Mouse (Mus musculus): ENCODE data around the gene Pcmtd2. TPM values are rescaled to one million over a fixed set of nuclear protein-coding genes. Genes with fewer than 3 reads are reported as not detected.
"Not testable (repeated sequence)": the region's sequence is repeated elsewhere in the genome, so short reads cannot be mapped to it uniquely, and the experiment has no call there.

Gene Pcmtd2
- 23.5 and 23.6 TPM in 2 replicates for polyA plus RNA-seq (2015; fragmentation: Nextera tagmentation; extraction: Ambion mirVana)

GRCm38 (mm10) chr2:181837372-181838292 lies at the start of gene Pcmtd2:
Pcmtd2 (plus strand) TSS chr2:181837854.
- Histone ChIP-seq H3K27ac (replicated peaks) (peak within 1 kb of the TSS; percentile 89), H3K4me3 (peak within 1 kb of the TSS; percentile 76), H3K27me3 (replicated peaks) (0 out of 2 replicates have a peak, but pooled peaks cover 3% of the 10 kb centered on the region), H3K4me2 (peak within 1 kb of the TSS; percentile 76), H3K4me1 (peaks cover 15% of the 10 kb centered on the region), H3K9ac (peak within 1 kb of the TSS; percentile 87), H3K36me3 (peaks cover 19% of the 10 kb centered on the region), H3K9me3 (no peaks in the 10 kb centered on the region)
- peak; percentile 93 for ATAC-seq (ENCODE audit: extremely low read depth, insufficient number of reproducible peaks, low FRiP score, low TSS enrichment)
- under 1% methylated on average over 35 of the region's 35 CpGs for WGBS

- Histone ChIP-seq H3K36me3 (no peaks in the 10 kb centered on the region), H3K4me3 (no peak overlapping the region), H3K4me2 (no peak overlapping the region), H3K27me3 (replicated peaks) (no peaks in the 10 kb centered on the region; the same call in 1 of the 2 replicates), H3K9me3 (no peaks in the 10 kb centered on the region), H3K27ac (replicated peaks) (no peak overlapping the region), H3K4me1 (no peaks in the 10 kb centered on the region), H3K9ac (no peak overlapping the region)
- 74% methylated on average over 6 of the region's 6 CpGs for WGBS
- ATAC-seq (ENCODE audit: extremely low read depth, insufficient number of reproducible peaks, low FRiP score, low TSS enrichment), result no peak
These were observed 48.3 kb upstream of the Pcmtd2 start for GRCm38 (mm10) chr2:181789396-181789795.

GRCm38 (mm10) chr2:181793186-181793585 lies 44.5 kb upstream of the Pcmtd2 start:
- not testable (repeated sequence) for H3K36me3 ChIP-seq; H3K27me3 ChIP-seq (replicated peaks); H3K4me2 ChIP-seq; ATAC-seq (ENCODE audit: extremely low read depth, insufficient number of reproducible peaks, low FRiP score, low TSS enrichment); H3K9me3 ChIP-seq; H3K4me3 ChIP-seq; H3K9ac ChIP-seq; H3K27ac ChIP-seq (replicated peaks); H3K4me1 ChIP-seq
- 73% methylated on average over 8 of the region's 8 CpGs for WGBS

GRCm38 (mm10) chr2:181795641-181796130 lies 42.0 kb upstream of the Pcmtd2 start:
- no peak overlapping the region for H3K9ac ChIP-seq
- no peaks in the 10 kb centered on the region for H3K36me3 ChIP-seq
- H3K4me3 ChIP-seq, result no peak overlapping the region
- H3K27me3 ChIP-seq (replicated peaks), result peaks cover 6% of the 10 kb centered on the region; the same call in 1 of the 2 replicates
- no peak overlapping the region for H3K27ac ChIP-seq (replicated peaks)
- ATAC-seq (ENCODE audit: extremely low read depth, insufficient number of reproducible peaks, low FRiP score, low TSS enrichment), result no peak
- no peak overlapping the region for H3K4me2 ChIP-seq
- WGBS, result 59% methylated on average over 3 of the region's 3 CpGs
- H3K4me1 ChIP-seq, result no peaks in the 10 kb centered on the region
- no peaks in the 10 kb centered on the region for H3K9me3 ChIP-seq

GRCm38 (mm10) chr2:181797672-181798071 lies 40.0 kb upstream of the Pcmtd2 start:
- H3K4me1 ChIP-seq, result no peaks in the 10 kb centered on the region
- 66% methylated on average over 8 of the region's 8 CpGs for WGBS
- no peak for ATAC-seq (ENCODE audit: extremely low read depth, insufficient number of reproducible peaks, low FRiP score, low TSS enrichment)

GRCm38 (mm10) chr2:181829032-181829650 lies 8.5 kb upstream of the Pcmtd2 start:
- ATAC-seq (ENCODE audit: extremely low read depth, insufficient number of reproducible peaks, low FRiP score, low TSS enrichment), result no peak

More at GRCm38 (mm10) chr2:181797672-181798071, 40.0 kb upstream of the Pcmtd2 start:
- Histone ChIP-seq H3K4me2 (no peak overlapping the region), H3K36me3 (no peaks in the 10 kb centered on the region), H3K9me3 (no peaks in the 10 kb centered on the region), H3K27ac (replicated peaks) (no peak overlapping the region), H3K4me3 (no peak overlapping the region), H3K9ac (no peak overlapping the region), H3K27me3 (replicated peaks) (peaks cover 11% of the 10 kb centered on the region; the same call in 1 of the 2 replicates)

GRCm38 (mm10) chr2:181832745-181833144 lies 4.9 kb upstream of the Pcmtd2 start:
- no peaks in the 10 kb centered on the region for H3K9me3 ChIP-seq

More at GRCm38 (mm10) chr2:181829032-181829650, 8.5 kb upstream of the Pcmtd2 start:
- Histone ChIP-seq H3K4me1 (no peaks in the 10 kb centered on the region), H3K4me3 (no peak overlapping the region), H3K27ac (replicated peaks) (no peak overlapping the region), H3K27me3 (replicated peaks) (peaks cover 5% of the 10 kb centered on the region; the same call in 1 of the 2 replicates), H3K4me2 (no peak overlapping the region), H3K9ac (no peak overlapping the region), H3K9me3 (no peaks in the 10 kb centered on the region), H3K36me3 (no peaks in the 10 kb centered on the region)
- WGBS, result 52% methylated on average over 2 of the region's 2 CpGs

GRCm38 (mm10) chr2:181838293-181838680 lies 633 bp downstream of the Pcmtd2 start:
- H3K36me3 ChIP-seq, result peaks cover 24% of the 10 kb centered on the region
- peak overlapping the region; percentile 87 for H3K9ac ChIP-seq
- no peaks in the 10 kb centered on the region for H3K27me3 ChIP-seq (replicated peaks)
- H3K27ac ChIP-seq (replicated peaks), result peak overlapping the region; percentile 89
- 2% methylated on average over 3 of the region's 3 CpGs for WGBS
- no peak for ATAC-seq (ENCODE audit: extremely low read depth, insufficient number of reproducible peaks, low FRiP score, low TSS enrichment)
- peak overlapping the region; percentile 76 for H3K4me2 ChIP-seq
- no peaks in the 10 kb centered on the region for H3K9me3 ChIP-seq
- H3K4me3 ChIP-seq, result peak overlapping the region; percentile 76
- peaks cover 15% of the 10 kb centered on the region for H3K4me1 ChIP-seq

More at GRCm38 (mm10) chr2:181832745-181833144, 4.9 kb upstream of the Pcmtd2 start:
- no peak overlapping the region for H3K27ac ChIP-seq (replicated peaks)
- H3K27me3 ChIP-seq (replicated peaks), result peaks cover 5% of the 10 kb centered on the region; the same call in 1 of the 2 replicates
- no peak overlapping the region for H3K4me3 ChIP-seq
- H3K9ac ChIP-seq, result no peak overlapping the region
- H3K4me2 ChIP-seq, result no peak overlapping the region
- WGBS, result 73% methylated on average over 2 of the region's 2 CpGs
- no peak for ATAC-seq (ENCODE audit: extremely low read depth, insufficient number of reproducible peaks, low FRiP score, low TSS enrichment)
- H3K36me3 ChIP-seq, result no peaks in the 10 kb centered on the region
- peaks cover 5% of the 10 kb centered on the region for H3K4me1 ChIP-seq

- no peak overlapping the region for H3K4me2 ChIP-seq
- H3K36me3 ChIP-seq, result peaks cover 78% of the 10 kb centered on the region
- no peak overlapping the region for H3K4me3 ChIP-seq
- no peaks in the 10 kb centered on the region for H3K4me1 ChIP-seq
- H3K9me3 ChIP-seq, result no peaks in the 10 kb centered on the region
- WGBS, result 82% methylated on average over 5 of the region's 5 CpGs
- no peak overlapping the region for H3K9ac ChIP-seq
- ATAC-seq (ENCODE audit: extremely low read depth, insufficient number of reproducible peaks, low FRiP score, low TSS enrichment), result no peak
- no peaks in the 10 kb centered on the region for H3K27me3 ChIP-seq (replicated peaks)
- H3K27ac ChIP-seq (replicated peaks), result no peak overlapping the region
These were observed 8.2 kb downstream of the Pcmtd2 start for GRCm38 (mm10) chr2:181845709-181846394.

- peak within 1 kb of the TSS; percentile 91 for H3K9ac ChIP-seq
- peaks cover 19% of the 10 kb centered on the region for H3K4me1 ChIP-seq
- H3K4me2 ChIP-seq, result peak within 1 kb of the TSS; percentile 87
- peak within 1 kb of the TSS; percentile 79 for H3K27ac ChIP-seq (replicated peaks)
- ATAC-seq (ENCODE audit: extremely low read depth, insufficient number of reproducible peaks, low FRiP score, low TSS enrichment), result peak; percentile 100
- H3K27me3 ChIP-seq (replicated peaks), result no peaks in the 10 kb centered on the region
- WGBS, result under 1% methylated on average over 35 of the region's 35 CpGs
- H3K4me3 ChIP-seq, result peak within 1 kb of the TSS; percentile 86
- H3K9me3 ChIP-seq, result no peaks in the 10 kb centered on the region
- H3K36me3 ChIP-seq, result peaks cover 21% of the 10 kb centered on the region
These were observed 26.3 kb downstream of the Pcmtd2 start, which contains the start of gene Polr3k for GRCm38 (mm10) chr2:181863791-181864535. Polr3k (plus strand) TSS chr2:181864337.

All from heart, embryonic 13.5 days (tissue).